Mouse (Mus musculus) layer of hippocampus, adult 9-11 months (tissue): Measurements from ENCODE around the gene Thbs3.
A peak's percentile ranks its signal among the peaks of the same experiment; 100 is the strongest.

Experiments used
- DNase-seq: peaks from one replicate; pipeline ENCODE4 v3.0.0; 2022

Gene Thbs3

DNA sequence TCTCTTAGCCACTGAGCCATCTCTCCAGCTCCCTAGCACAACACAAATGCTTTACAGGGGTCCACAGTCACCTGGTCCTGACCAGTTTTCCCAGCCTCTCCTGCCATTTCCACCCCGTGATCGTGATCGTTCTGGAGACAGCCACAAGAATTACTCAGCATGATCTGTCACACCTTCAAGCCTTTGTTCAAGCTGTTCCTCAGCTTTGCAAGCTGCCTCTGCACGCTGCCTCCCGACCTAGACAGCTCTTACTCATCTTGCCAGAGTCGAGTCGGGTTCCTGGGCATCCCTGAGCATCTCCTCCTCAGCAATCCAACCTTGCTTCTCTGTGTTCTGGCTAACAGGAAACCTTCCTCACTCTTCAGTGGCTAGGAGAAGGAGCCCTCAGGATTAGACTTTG lies 44.1 kb downstream of the Thbs3 start, which contains the start of gene Dpm3:
Gene Dpm3 (plus strand): TSS at position 283 of the 400 bp plus-strand sequence.
- no peak for DNase-seq

DNA sequence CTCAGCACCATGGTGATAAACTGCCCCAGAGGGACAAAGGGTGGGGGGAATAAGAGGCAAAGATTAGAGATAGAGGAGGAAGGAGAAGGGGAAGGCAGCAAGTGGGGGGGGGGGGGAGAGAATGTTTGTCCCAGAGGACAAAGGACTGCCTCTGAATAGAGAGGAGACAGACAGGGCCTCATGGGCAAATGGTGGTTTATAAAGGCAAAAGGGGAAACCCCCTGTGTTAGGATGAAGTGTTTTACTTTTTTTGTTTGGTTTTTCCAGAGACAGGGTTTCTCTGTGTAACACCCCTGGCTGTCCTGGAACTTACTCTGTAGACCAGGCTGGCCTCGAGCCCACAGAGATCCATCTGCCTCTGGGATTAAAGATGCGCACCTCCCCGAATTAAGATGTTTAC lies 45.2 kb downstream of the Thbs3 start:
- no peak for DNase-seq

DNA sequence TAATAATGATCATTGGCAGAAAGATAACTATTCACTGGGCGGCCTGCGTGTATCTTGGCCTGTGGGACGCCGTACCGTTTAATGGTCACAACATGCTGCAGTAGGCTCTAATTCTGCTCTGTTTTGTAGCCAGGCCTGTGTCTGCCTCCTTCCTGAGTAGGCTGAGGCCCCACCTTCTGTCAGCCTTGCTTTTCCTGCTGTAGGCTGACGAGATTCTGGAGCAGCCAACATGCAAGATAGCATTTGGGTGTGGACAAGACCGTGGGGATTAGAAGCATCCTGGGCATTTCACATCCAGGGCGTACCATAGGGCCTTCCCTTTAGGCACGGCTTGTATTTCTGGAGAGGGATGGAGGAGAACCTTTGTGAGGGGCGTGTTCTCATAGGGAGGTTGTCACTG lies 47.4 kb downstream of the Thbs3 start:
- DNase-seq, result no peak

DNA sequence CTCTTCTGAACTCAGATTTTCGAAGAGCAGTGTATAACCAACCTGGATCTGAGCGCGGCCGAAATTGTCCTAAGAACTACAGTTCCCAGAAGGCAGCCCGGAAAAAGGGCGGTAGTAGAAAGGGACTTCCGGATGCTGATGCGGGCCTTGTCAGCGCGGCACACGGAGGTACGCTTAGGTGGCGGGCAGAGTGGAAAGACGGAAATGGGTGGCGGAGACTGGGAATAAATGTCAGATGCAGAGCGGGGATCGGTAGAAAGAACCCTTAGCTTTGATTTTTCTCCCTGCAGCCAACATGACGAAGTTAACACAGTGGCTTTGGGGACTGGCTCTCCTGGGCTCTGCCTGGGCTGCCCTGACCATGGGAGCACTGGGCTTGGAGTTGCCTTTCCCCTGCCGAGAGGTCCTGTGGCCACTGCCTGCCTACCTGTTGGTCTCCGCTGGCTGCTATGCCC lies 51.5 kb downstream of the Thbs3 start:
- peak; percentile 84 for DNase-seq

DNA sequence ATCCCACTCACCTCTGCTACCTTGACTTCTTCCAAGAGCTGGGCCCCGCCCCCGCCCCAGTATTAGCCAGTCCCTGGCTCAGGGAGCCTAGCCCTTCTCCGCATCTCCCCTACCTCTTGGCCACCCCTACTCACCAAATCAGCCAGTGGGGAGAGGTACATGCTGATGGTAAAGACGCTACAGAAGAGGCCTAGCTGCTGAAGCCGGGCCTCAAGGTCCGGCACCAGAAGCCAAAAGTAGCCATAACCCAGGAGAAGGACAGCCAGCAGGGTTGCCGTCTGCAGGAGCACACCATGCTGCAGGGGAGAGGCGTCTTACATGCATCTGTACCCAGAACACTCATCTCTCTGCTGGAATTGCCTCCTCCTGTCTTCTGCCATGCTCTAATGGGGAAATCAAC lies 53.9 kb downstream of the Thbs3 start:
- DNase-seq, result no peak

GRCm38 (mm10) chr3:89270051-89270755 lies 55.2 kb downstream of the Thbs3 start, which contains the start of gene Slc50a1:
Slc50a1 (minus strand) TSS chr3:89270570.
- DNase-seq, result peak; percentile 76

- peak; percentile 88 for DNase-seq
Observed at GRCm38 (mm10) chr3:89270891-89271290, 55.9 kb downstream of the Thbs3 start.

DNA sequence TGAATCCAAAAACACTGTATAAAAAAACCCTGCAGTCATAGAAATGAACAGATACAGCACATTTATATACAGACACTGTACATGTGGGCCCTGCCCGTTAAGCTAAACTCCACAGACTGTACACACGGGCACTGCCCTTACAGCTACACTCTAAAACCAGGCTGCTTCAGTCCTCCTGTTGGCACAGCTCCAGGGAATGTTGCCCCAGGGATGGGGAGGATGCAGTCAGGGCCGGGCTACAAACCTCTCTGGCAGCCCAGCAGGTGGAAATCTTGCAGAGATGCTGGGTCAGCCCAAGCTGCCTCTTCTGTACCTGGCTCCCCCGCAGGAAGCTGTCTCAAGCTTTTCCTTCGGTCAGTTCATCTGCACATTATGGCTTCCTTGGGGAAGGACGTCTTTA lies 56.8 kb downstream of the Thbs3 start:
- no peak for DNase-seq

GRCm38 (mm10) chr3:89276061-89276460 lies 61.1 kb downstream of the Thbs3 start:
- no peak for DNase-seq
